ENCODE assay signal across 20 mouse cellular contexts in the genomic region with DNA sequence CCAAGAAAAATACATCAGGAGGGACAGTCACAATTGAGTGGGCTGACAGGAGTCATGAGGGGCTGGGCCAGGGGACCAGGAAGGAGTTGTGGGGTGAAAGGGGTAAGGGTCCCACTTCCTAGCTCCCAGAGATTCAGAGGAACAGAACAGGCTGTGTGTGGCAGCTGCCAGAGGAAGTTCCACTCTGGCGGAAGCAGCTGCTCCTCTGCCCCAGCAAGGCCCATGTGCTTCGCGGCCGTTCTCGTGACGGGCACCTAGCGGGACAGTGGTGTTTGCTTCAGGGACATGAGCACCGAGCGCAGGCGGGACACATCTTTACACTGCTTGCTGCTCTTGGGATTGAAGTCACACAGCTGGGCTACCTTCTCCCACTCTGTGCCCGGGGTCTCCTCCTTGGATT.
"Had no signal": no experiment of that assay in that cellular context is flagged by ENCODE, and none has a peak within 500 bp of the region (broad histone marks: within the 10 kb centered on the region; RNA-seq: fewer than 3 reads in every experiment).

No protein-coding gene starts in this region.

- H3K27ac ChIP-seq: heart, adult 2 months; heart, embryonic 10.5 days; hindbrain, embryonic 10.5 days; hindbrain, embryonic 12.5 days; hindbrain, embryonic 14.5 days; intestine, embryonic 15.5 days; limb, embryonic 13.5 days; limb, embryonic 15.5 days; liver, embryonic 12.5 days; liver, embryonic 14.5 days had no signal

- H3K4me3 ChIP-seq: heart, adult 2 months; heart, embryonic 10.5 days; heart, embryonic 12.5 days; hindbrain, embryonic 10.5 days; hindbrain, embryonic 12.5 days; intestine, embryonic 15.5 days; limb, embryonic 13.5 days; limb, embryonic 15.5 days; liver, embryonic 12.5 days had no signal

- DNase-seq: gastrocnemius, postnatal 10 days; gastrocnemius, postnatal 36 days; heart, postnatal 10 days; heart, postnatal 4 days; kidney, adult 18-20 months; kidney, adult 8-10 months; kidney, postnatal 10 days; kidney, postnatal 4 days; left cerebral cortex, postnatal 4 days had no signal
